Mouse (Mus musculus) MEL (cell line): ENCODE data around the gene Slc4a11. TPM values are rescaled to one million over a fixed set of nuclear protein-coding genes. Genes with fewer than 3 reads are reported as not detected.

Source experiments
- DNase-seq: peaks from one replicate; pipeline ENCODE4 v3.0.0; 2011; ENCODE audit warnings: low read depth, low spot score
- H3K27ac ChIP-seq: 2 replicates; pipeline ENCODE4 v1.5.1; 2012; ENCODE audit warnings: low read depth, mild to moderate bottlenecking, control low read depth, low read length, moderate library complexity; ENCODE audit not compliant: control insufficient read depth
- H3K27me3 ChIP-seq, 2 experiments: fragments of 150-350 bp in 1 of 2; sonication (generic) in 1 of 2; 2 replicates each; pipeline ENCODE4 v1.6.1; 2012; ENCODE audit warnings: low read length in 2 of 2, mild to moderate bottlenecking in 2 of 2, improper control_type of control experiment in 1 of 2, moderate library complexity in 1 of 2; ENCODE audit not compliant: insufficient read depth in 2 of 2, control insufficient read depth in 1 of 2
- H3K36me3 ChIP-seq, 2 experiments: 2 replicates each; pipeline ENCODE4 v1.6.1; 2012 to 2014; ENCODE audit warnings: low read length in 2 of 2, improper control_type of control experiment in 1 of 2, inconsistent platforms in 1 of 2, mild to moderate bottlenecking in 1 of 2; ENCODE audit not compliant: insufficient read depth in 2 of 2, control insufficient read depth in 1 of 2
- H3K4me1 ChIP-seq, 2 experiments: fragments of 150-350 bp in 1 of 2; sonication (generic) in 1 of 2; 2 replicates each; pipeline ENCODE4 v1.6.1; 2012; ENCODE audit warnings: low read length in 2 of 2, improper control_type of control experiment in 1 of 2, mild to moderate bottlenecking in 1 of 2; ENCODE audit not compliant: insufficient read depth in 2 of 2, control insufficient read depth in 1 of 2
- H3K4me3 ChIP-seq, 2 experiments: fragments of 150-350 bp in 1 of 2; sonication (generic) in 1 of 2; 2 replicates each; pipeline ENCODE4 v1.5.1; 2012; ENCODE audit warnings: low read depth in 2 of 2, low read length in 2 of 2, mild to moderate bottlenecking in 2 of 2, moderate library complexity in 2 of 2, control low read depth in 1 of 2, improper control_type of control experiment in 1 of 2; ENCODE audit not compliant: control insufficient read depth in 1 of 2, insufficient read depth in 1 of 2
- H3K79me2 ChIP-seq: 2 replicates; pipeline ENCODE4 v1.6.1; 2012; ENCODE audit warnings: mild to moderate bottlenecking, low read length, moderate library complexity; ENCODE audit not compliant: control insufficient read depth, poor library complexity, insufficient read depth
- H3K9ac ChIP-seq: 2 replicates; pipeline ENCODE4 v1.6.1; 2012; ENCODE audit warnings: low read depth, mild to moderate bottlenecking, control low read depth, low read length, moderate library complexity; ENCODE audit not compliant: control insufficient read depth, poor library complexity, severe bottlenecking
- H3K9me3 ChIP-seq: fragments of 150-350 bp; sonication (generic); replicated peaks from 2 replicates; pipeline ENCODE4 v1.6.1; 2012; ENCODE audit warnings: mild to moderate bottlenecking, low read length, improper control_type of control experiment, moderate library complexity; ENCODE audit not compliant: insufficient read depth
- CTCF ChIP-seq, 3 experiments: IDR thresholded peaks in 2 of 3; conservative IDR thresholded peaks in 1 of 3; 2 replicates each; pipeline ENCODE4 v1.5.1; 2011 to 2012; ENCODE audit warnings: low read length in 3 of 3, low read depth in 2 of 3, mild to moderate bottlenecking in 2 of 3, improper control_type of control experiment in 1 of 3, inconsistent platforms in 1 of 3, mixed read lengths in 1 of 3, moderate library complexity in 1 of 3; ENCODE audit not compliant: control insufficient read depth in 1 of 3, insufficient read depth in 1 of 3, poor library complexity in 1 of 3, severe bottlenecking in 1 of 3
- EP300 ChIP-seq, 2 experiments: IDR thresholded peaks; 2 replicates each; pipeline ENCODE4 v1.6.1; 2011; ENCODE audit warnings: improper control_type of control experiment in 2 of 2, low read length in 2 of 2, low read depth in 1 of 2, mild to moderate bottlenecking in 1 of 2
- GABPA ChIP-seq: IDR thresholded peaks from 2 replicates; pipeline ENCODE4 v1.6.1; 2012; ENCODE audit warnings: low read depth, mild to moderate bottlenecking, inconsistent platforms, low read length, improper control_type of control experiment, moderate library complexity
- GATA1 ChIP-seq: IDR thresholded peaks from 2 replicates; pipeline ENCODE4 v1.6.1; 2011; ENCODE audit warnings: low read depth, low read length, improper control_type of control experiment
- HCFC1 ChIP-seq: IDR thresholded peaks from 2 replicates; pipeline ENCODE4 v1.6.1; 2012; ENCODE audit warnings: low read depth, mild to moderate bottlenecking, inconsistent platforms, low read length, improper control_type of control experiment, moderate library complexity
- JUND ChIP-seq: IDR thresholded peaks from 2 replicates; pipeline ENCODE4 v1.6.1; 2011; ENCODE audit warnings: low read depth, mild to moderate bottlenecking, improper control_type of control experiment, low read length
- MAX ChIP-seq: IDR thresholded peaks from 2 replicates; pipeline ENCODE4 v1.6.1; 2011; ENCODE audit warnings: low read length, improper control_type of control experiment
- MAZ ChIP-seq: IDR thresholded peaks from 2 replicates; pipeline ENCODE4 v1.6.1; 2012; ENCODE audit warnings: low read depth, mild to moderate bottlenecking, inconsistent platforms, low read length, improper control_type of control experiment
- MYC ChIP-seq: IDR thresholded peaks from 2 replicates; pipeline ENCODE4 v1.6.1; 2011; ENCODE audit warnings: low read depth, mild to moderate bottlenecking, low read length, improper control_type of control experiment, moderate library complexity
- NELFE ChIP-seq: IDR thresholded peaks from 2 replicates; pipeline ENCODE4 v1.6.1; 2011; ENCODE audit warnings: low read depth, low read length, improper control_type of control experiment
- RAD21 ChIP-seq: IDR thresholded peaks from 2 replicates; pipeline ENCODE4 v1.6.1; 2011; ENCODE audit warnings: mild to moderate bottlenecking, low read depth, low read length, improper control_type of control experiment
- SIN3A ChIP-seq: IDR thresholded peaks from 2 replicates; pipeline ENCODE4 v1.6.1; 2012; ENCODE audit warnings: low read length, improper control_type of control experiment, inconsistent platforms
- SMC3 ChIP-seq: IDR thresholded peaks from 2 replicates; pipeline ENCODE4 v1.6.1; 2011; ENCODE audit warnings: low read depth, low read length, improper control_type of control experiment
- TAL1 ChIP-seq: IDR thresholded peaks from 2 replicates; pipeline ENCODE4 v1.6.1; 2012; ENCODE audit warnings: mild to moderate bottlenecking, inconsistent platforms, low read length, moderate library complexity, mixed read lengths
- USF1 ChIP-seq: IDR thresholded peaks from 2 replicates; pipeline ENCODE4 v1.6.1; 2014; ENCODE audit warnings: low read depth, mild to moderate bottlenecking, inconsistent platforms, low read length, improper control_type of control experiment, moderate library complexity
- USF2 ChIP-seq, 2 experiments: IDR thresholded peaks; 2 replicates each; pipeline ENCODE4 v1.6.1; 2011 to 2012; ENCODE audit warnings: improper control_type of control experiment in 2 of 2, low read length in 2 of 2, borderline replicate concordance in 1 of 2, inconsistent platforms in 1 of 2, low read depth in 1 of 2, mild to moderate bottlenecking in 1 of 2; ENCODE audit not compliant: insufficient read depth in 1 of 2
- ZC3H11A ChIP-seq: IDR thresholded peaks from 2 replicates; pipeline ENCODE4 v1.6.1; 2012; ENCODE audit warnings: low read depth, mild to moderate bottlenecking, inconsistent platforms, low read length, improper control_type of control experiment
- ZMIZ1 ChIP-seq: IDR thresholded peaks from 2 replicates; pipeline ENCODE4 v1.6.1; 2012; ENCODE audit warnings: low read depth, mild to moderate bottlenecking, inconsistent platforms, low read length, improper control_type of control experiment, moderate library complexity
- ZNF384 ChIP-seq: IDR thresholded peaks from 2 replicates; pipeline ENCODE4 v1.6.1; 2012; ENCODE audit warnings: low read depth, mild to moderate bottlenecking, inconsistent platforms, low read length, improper control_type of control experiment
- polyA plus RNA-seq, 2 experiments: library from polyadenylated mRNA; stranded (reverse) in 1 of 2; unstranded in 1 of 2; fragments of >175 nt in 1 of 2; fragments of >200 nt in 1 of 2; gene quantifications; 2 replicates each; pipeline versions ENCODE4 v1.2.1 to v1.2.4; 2012; ENCODE audit warnings: low replicate concordance in 2 of 2, low read depth in 1 of 2; ENCODE audit not compliant: insufficient read length in 2 of 2, insufficient read depth in 1 of 2, missing spikeins in 1 of 2
- total RNA-seq: library from RNA; depleted of rRNA; stranded (reverse); fragments of 300-350 nt; gene quantifications from 2 replicates; pipeline ENCODE4 v1.2.3, GENCODE M21; 2012

Gene Slc4a11
- total and polyA plus RNA-seq, 3 experiments, result 0.31 to 1.6 TPM; not detected in 1

GRCm38 (mm10) chr2:130689011-130689410 lies 8.3 kb downstream of the Slc4a11 start:
- H3K9ac ChIP-seq, result no peak overlapping the region
- H3K4me1 ChIP-seq, result peaks cover 2 to 8% of the 10 kb centered on the region in 2 experiments; a peak in 2 of 4 replicates
- no peak for DNase-seq
- peaks cover 0 to 7% of the 10 kb centered on the region in 2 experiments; a peak in 2 of 4 replicates for H3K36me3 ChIP-seq
- TF ChIP-seq RAD21 (no peak), NELFE (no peak), ZMIZ1 (no peak), USF1 (no peak), CTCF (IDR thresholded peaks at IDR 0.05 in 2 of 3, conservative IDR thresholded peaks at IDR 0.05 in 1 of 3; ENCODE audit: control insufficient read depth in 1 of 3, insufficient read depth in 1 of 3, low read depth in 2 of 3, low read length in 3 of 3, poor library complexity in 1 of 3, severe bottlenecking in 1 of 3) (no peak), HCFC1 (no peak), USF2 (IDR thresholded peaks at IDR 0.05; ENCODE audit: borderline replicate concordance in 1 of 2, insufficient read depth in 1 of 2, low read depth in 1 of 2, low read length in 2 of 2) (no peak), TAL1 (no peak), JUND (no peak), SMC3 (no peak)
- no peak overlapping the region for H3K27ac ChIP-seq
- no peaks in the 10 kb centered on the region for H3K27me3 ChIP-seq
- no peaks in the 10 kb centered on the region for H3K79me2 ChIP-seq
- no peak overlapping the region for H3K4me3 ChIP-seq
- H3K9me3 ChIP-seq, result no peaks in the 10 kb centered on the region

GRCm38 (mm10) chr2:130685426-130685825 lies 11.9 kb downstream of the Slc4a11 start:
- no peaks in the 10 kb centered on the region; a peak in 1 of 4 replicates for H3K36me3 ChIP-seq
- H3K4me1 ChIP-seq, result no peaks in the 10 kb centered on the region; a peak in 1 of 4 replicates
- no peaks in the 10 kb centered on the region for H3K9me3 ChIP-seq
- TF ChIP-seq USF1 (no peak), TAL1 (no peak), GABPA (no peak), RAD21 (no peak), USF2 (IDR thresholded peaks at IDR 0.05; ENCODE audit: borderline replicate concordance in 1 of 2, insufficient read depth in 1 of 2, low read depth in 1 of 2, low read length in 2 of 2) (no peak), MAX (no peak), GATA1 (no peak), EP300 (IDR thresholded peaks at IDR 0.05; ENCODE audit: low read depth in 1 of 2, low read length in 2 of 2) (no peak), ZNF384 (no peak), MAZ (no peak), NELFE (no peak), ZC3H11A (no peak), SIN3A (no peak), MYC (no peak)
- no peak for DNase-seq
- no peaks in the 10 kb centered on the region for H3K79me2 ChIP-seq
- no peak overlapping the region for H3K27ac ChIP-seq
- H3K9ac ChIP-seq, result no peak overlapping the region
- no peak overlapping the region for H3K4me3 ChIP-seq
- H3K27me3 ChIP-seq, result no peaks in the 10 kb centered on the region
